Mouse (Mus musculus) stomach, postnatal 0 days (tissue): ENCODE measurements around the gene Olfr1112.
"Not testable (repeated sequence)": the region's sequence is repeated elsewhere in the genome, so short reads cannot be mapped to it uniquely, and the experiment has no call there.

Experiments used
- CTCF ChIP-seq: IDR thresholded peaks from 2 replicates; pipeline ENCODE4 v1.5.1; 2016; ENCODE audit warnings: antibody characterized with exemption, low read depth, mild to moderate bottlenecking, moderate library complexity
- EP300 ChIP-seq: optimal IDR thresholded peaks from 2 replicates; pipeline ENCODE3; 2016; ENCODE audit warnings: antibody characterized with exemption

GRCm38 (mm10) chr2:87167731-87168130 lies 19.9 kb upstream of the Olfr1112 start:
- not testable (repeated sequence) for TF ChIP-seq CTCF, EP300
